Mouse (Mus musculus) ES-E14 (cell line): Measurements from ENCODE around the gene Rfx5. TPM values are rescaled to one million over a fixed set of nuclear protein-coding genes. Genes with fewer than 3 reads are reported as not detected.

Experiments
- DNase-seq: peaks from one replicate; pipeline ENCODE4 v3.0.0-alpha.2; 2013; ENCODE audit warnings: low read depth, low spot score
- H3K27ac ChIP-seq: 2 replicates; pipeline ENCODE4 v1.5.1; 2012; ENCODE audit warnings: low read depth, mild to moderate bottlenecking, low read length, moderate library complexity, mixed read lengths; ENCODE audit not compliant: poor library complexity, insufficient read depth, severe bottlenecking
- H3K36me3 ChIP-seq: 2 replicates; pipeline ENCODE4 v1.6.1; 2012; ENCODE audit warnings: mild to moderate bottlenecking, low read length, moderate library complexity, mixed read lengths; ENCODE audit not compliant: control insufficient read depth, poor library complexity, insufficient read depth, severe bottlenecking
- H3K4me1 ChIP-seq, 2 experiments: fragments of 150-350 bp in 1 of 2; sonication (generic) in 1 of 2; 2 replicates each; pipeline ENCODE4 v1.6.1; 2012; ENCODE audit warnings: low read length in 2 of 2, mild to moderate bottlenecking in 1 of 2, mixed read lengths in 1 of 2; ENCODE audit not compliant: control insufficient read depth in 2 of 2, insufficient read depth in 2 of 2, poor library complexity in 1 of 2
- H3K4me3 ChIP-seq, 2 experiments: fragments of 150-350 bp in 1 of 2; sonication (generic) in 1 of 2; 2 replicates each; pipeline ENCODE4 v1.5.1; 2012; ENCODE audit warnings: low read length in 2 of 2, low read depth in 1 of 2, mild to moderate bottlenecking in 1 of 2, mixed read lengths in 1 of 2; ENCODE audit not compliant: insufficient read depth in 1 of 2, poor library complexity in 1 of 2, severe bottlenecking in 1 of 2
- H3K9ac ChIP-seq: 2 replicates; pipeline ENCODE4 v1.6.1; 2012; ENCODE audit warnings: low read depth, mild to moderate bottlenecking, low read length, mixed read lengths; ENCODE audit not compliant: poor library complexity, insufficient read depth, severe bottlenecking
- H3K9me3 ChIP-seq: fragments of 150-350 bp; sonication (generic); 2 replicates; pipeline ENCODE4 v1.6.1; 2012; ENCODE audit warnings: low read depth, mild to moderate bottlenecking, low read length; ENCODE audit not compliant: control insufficient read depth, insufficient read depth
- CHD2 ChIP-seq: IDR thresholded peaks from 2 replicates; pipeline ENCODE4 v1.6.1; 2014; ENCODE audit warnings: mild to moderate bottlenecking, low read depth, low read length, inconsistent platforms
- HCFC1 ChIP-seq: IDR thresholded peaks from 2 replicates; pipeline ENCODE4 v1.6.1; 2012; ENCODE audit warnings: low read length, inconsistent platforms, borderline replicate concordance; ENCODE audit not compliant: insufficient read depth
- MAFK ChIP-seq: IDR thresholded peaks from 2 replicates; pipeline ENCODE4 v1.6.1; 2014; ENCODE audit warnings: mild to moderate bottlenecking, low read depth, low read length, inconsistent platforms; ENCODE audit not compliant: insufficient read depth
- ZC3H11A ChIP-seq: IDR thresholded peaks from 2 replicates; pipeline ENCODE4 v1.6.1; 2012; ENCODE audit warnings: low read depth, mild to moderate bottlenecking, inconsistent platforms, low read length, borderline replicate concordance
- ZNF384 ChIP-seq: IDR thresholded peaks from 2 replicates; pipeline ENCODE4 v1.6.1; 2012; ENCODE audit warnings: low read depth, low read length, inconsistent platforms
- in situ Hi-C, 2 experiments: fragments of 600-800 bp; cut with MboI; formaldehyde crosslinking; loops; one replicate each; pipeline ENCODE4 v1.15.1; 2025; ENCODE audit warnings: low sequenced_read_pairs in 2 of 2, inconsistent platforms in 1 of 2; ENCODE audit not compliant: unreplicated experiment in 2 of 2
- total RNA-seq: library from RNA; depleted of rRNA; stranded (reverse); fragments of 300-350 nt; gene quantifications from 2 replicates; pipeline ENCODE4 v1.2.3, GENCODE M21; 2012

Gene Rfx5
- total RNA-seq, 1 experiment: 6.1 TPM

GRCm38 (mm10) chr3:94989159-94989761 lies 35.4 kb downstream of the Rfx5 start:
- Histone ChIP-seq H3K9me3 (no peaks in the 10 kb centered on the region), H3K27ac (no peak overlapping the region), H3K9ac (no peak overlapping the region; the same call in 1 of the 2 replicates), H3K4me1 (peaks cover 0 to 7% of the 10 kb centered on the region in 2 experiments; a peak in 2 of 4 replicates), H3K36me3 (peaks cover 8% of the 10 kb centered on the region), H3K4me3 (no peak overlapping the region)
- in situ Hi-C loops: no loop called here
- TF ChIP-seq CHD2 (no peak), MAFK (no peak), HCFC1 (no peak), ZNF384 (no peak), ZC3H11A (no peak)
- DNase-seq: no peak

- Histone ChIP-seq H3K4me1 (no peaks in the 10 kb centered on the region), H3K36me3 (peaks cover 16% of the 10 kb centered on the region), H3K4me3 (no peak overlapping the region), H3K9me3 (no peaks in the 10 kb centered on the region), H3K27ac (no peak overlapping the region), H3K9ac (no peak overlapping the region)
- DNase-seq: peak; percentile 51
- peak; percentile 54 for TF ChIP-seq ZC3H11A
- no peak for TF ChIP-seq HCFC1
- TF ChIP-seq MAFK: no peak
- no peak for TF ChIP-seq CHD2
- TF ChIP-seq ZNF384: no peak
- in situ Hi-C loops: no loop called here
These were observed 43.1 kb downstream of the Rfx5 start for GRCm38 (mm10) chr3:94996946-94997345.

- no peaks in the 10 kb centered on the region for H3K9me3 ChIP-seq
- DNase-seq: no peak
- no peak overlapping the region for H3K27ac ChIP-seq
- H3K4me3 ChIP-seq: no peak overlapping the region
- no peak overlapping the region for H3K9ac ChIP-seq
- H3K4me1 ChIP-seq: peaks cover 0 to 2% of the 10 kb centered on the region in 2 experiments; a peak in 1 of 4 replicates
- TF ChIP-seq MAFK (no peak), HCFC1 (no peak), CHD2 (no peak), ZC3H11A (no peak)
- in situ Hi-C loops: no loop called here
- peaks cover 25% of the 10 kb centered on the region for H3K36me3 ChIP-seq
These were observed 48.7 kb downstream of the Rfx5 start for GRCm38 (mm10) chr3:95002569-95002968.

GRCm38 (mm10) chr3:95003273-95003672 lies 49.4 kb downstream of the Rfx5 start:
- Histone ChIP-seq H3K27ac (no peak overlapping the region), H3K9me3 (no peaks in the 10 kb centered on the region), H3K36me3 (peaks cover 30% of the 10 kb centered on the region), H3K9ac (no peak overlapping the region), H3K4me1 (peaks cover 0 to 4% of the 10 kb centered on the region in 2 experiments; a peak in 1 of 4 replicates), H3K4me3 (no peak overlapping the region)
- in situ Hi-C loops: no loop called here
- TF ChIP-seq ZNF384 (peak; percentile 55), CHD2 (no peak)
- no peak for DNase-seq

- in situ Hi-C loops: no loop called here
- Histone ChIP-seq H3K4me1 (peaks cover 0 to 4% of the 10 kb centered on the region in 2 experiments; a peak in 1 of 4 replicates), H3K9ac (no peak overlapping the region), H3K36me3 (peaks cover 49% of the 10 kb centered on the region), H3K9me3 (no peaks in the 10 kb centered on the region), H3K27ac (no peak overlapping the region), H3K4me3 (no peak overlapping the region)
- TF ChIP-seq ZNF384 (no peak), ZC3H11A (no peak)
- DNase-seq: no peak
These were observed 51.8 kb downstream of the Rfx5 start for GRCm38 (mm10) chr3:95005651-95006050.
